Mouse (Mus musculus) limb, embryonic 15.5 days (tissue): ENCODE measurements around the gene Kcnn4. TPM values are rescaled to one million over a fixed set of nuclear protein-coding genes. Genes with fewer than 3 reads are reported as not detected.

ENCODE experiments used
- ATAC-seq: fragments of 200-750 bp; cut with Nextera tagmentation; 2 replicates; pipeline ENCODE4 v1.8.0; 2017; ENCODE audit warnings: low read depth, moderate TSS enrichment; ENCODE audit not compliant: insufficient number of reproducible peaks, low FRiP score, low TSS enrichment
- H3K27ac ChIP-seq: fragments of 300-500 bp; sonication (generic); 2 replicates; pipeline ENCODE4 v1.5.1; 2015; ENCODE audit warnings: moderate library complexity, mild to moderate bottlenecking, inconsistent platforms
- H3K27me3 ChIP-seq: fragments of 300-500 bp; sonication (generic); 2 replicates; pipeline ENCODE4 v1.6.1; 2015; ENCODE audit warnings: inconsistent platforms
- H3K36me3 ChIP-seq: fragments of 300-500 bp; sonication (generic); 2 replicates; pipeline ENCODE4 v1.6.1; 2015; ENCODE audit warnings: inconsistent platforms
- H3K4me1 ChIP-seq: fragments of 300-500 bp; sonication (generic); 2 replicates; pipeline ENCODE4 v1.6.1; 2015; ENCODE audit warnings: inconsistent platforms
- H3K4me2 ChIP-seq: fragments of 300-500 bp; sonication (generic); 2 replicates; pipeline ENCODE4 v1.6.1; 2015; ENCODE audit warnings: mild to moderate bottlenecking, inconsistent platforms
- H3K4me3 ChIP-seq: fragments of 300-500 bp; sonication (generic); 2 replicates; pipeline ENCODE4 v1.5.1; 2015; ENCODE audit warnings: mild to moderate bottlenecking, inconsistent platforms
- H3K9ac ChIP-seq: fragments of 300-500 bp; sonication (generic); 2 replicates; pipeline ENCODE4 v1.6.1; 2015; ENCODE audit warnings: inconsistent platforms
- H3K9me3 ChIP-seq: fragments of 300-500 bp; sonication (generic); 2 replicates; pipeline ENCODE4 v1.6.1; 2016; ENCODE audit warnings: inconsistent platforms
- WGBS: fragments of 180-500 bp; shearing (Covaris S2); methylation state at CpG from one replicate; pipeline ENCODE4 v1.1.7; 2015; 5-methylcytosine and 5-hydroxymethylcytosine counted together
- microRNA-seq: library from miRNA; unstranded; fragments of <30 nt; microRNA quantifications from one replicate; pipeline ENCODE4, GENCODE M21; 2016
- polyA plus RNA-seq: library from polyadenylated mRNA; unstranded; fragments of >200 nt; fragmentation: Nextera tagmentation; extraction: Ambion mirVana; gene quantifications from 2 replicates; pipeline ENCODE4 v1.2.1, GENCODE M21; 2015

The Kcnn4 gene
- polyA plus RNA-seq, 1 experiment from 2014 or later, result 3.0 TPM

- no peak for ATAC-seq
- Histone ChIP-seq H3K9me3 (no peaks in the 10 kb centered on the region; the same call in 1 of the 2 replicates), H3K4me3 (no peak overlapping the region), H3K4me2 (no peak overlapping the region), H3K27ac (no peak overlapping the region), H3K4me1 (0 out of 2 replicates have a peak, but pooled peaks cover 2% of the 10 kb centered on the region), H3K36me3 (no peaks in the 10 kb centered on the region), H3K27me3 (peaks cover 22% of the 10 kb centered on the region), H3K9ac (no peak overlapping the region)
- WGBS, result 74% methylated on average over 5 of the region's 5 CpGs
Measured at GRCm38 (mm10) chr7:24435305-24435704, 65.2 kb downstream of the Kcnn4 start.

Small RNAs within 50 kb of the gene (microRNA-seq; reads per million reads assigned to microRNA genes)
- gene Gm27592, result not detected

Other genes with a start within 250 kb of the Kcnn4 start
- 16.9 and 19.7 TPM in 2 replicates for gene Zfp235, start 236.1 kb upstream of the Kcnn4 start, polyA plus RNA-seq
- gene Zfp114, start 195.2 kb upstream of the Kcnn4 start, polyA plus RNA-seq, result 5.2 and 6.1 TPM in 2 replicates
- 10.4 and 11.7 TPM in 2 replicates for gene Zfp111, start 158.8 kb upstream of the Kcnn4 start, polyA plus RNA-seq
- 4.7 and 5.1 TPM in 2 replicates for gene Zfp109, start 132.7 kb upstream of the Kcnn4 start, polyA plus RNA-seq
- 5.5 and 6.1 TPM in 2 replicates for gene Zfp108, start 115.5 kb upstream of the Kcnn4 start, polyA plus RNA-seq
- 9.1 and 10.2 TPM in 2 replicates for gene Zfp93, start 99.8 kb upstream of the Kcnn4 start, polyA plus RNA-seq
- gene Zfp61, start 69.0 kb upstream of the Kcnn4 start, polyA plus RNA-seq, result 39.6 and 49.2 TPM in 2 replicates
- gene Zfp94, start 53.6 kb upstream of the Kcnn4 start, polyA plus RNA-seq, result 12.2 and 12.8 TPM in 2 replicates
- gene Tescl, start 36.3 kb upstream of the Kcnn4 start, polyA plus RNA-seq, result not detected in 2 replicates
- gene Lypd5, start 21.1 kb upstream of the Kcnn4 start, polyA plus RNA-seq, result 55.8 and 59.7 TPM in 2 replicates
- gene Smg9, start 29.4 kb downstream of the Kcnn4 start, polyA plus RNA-seq, result 23.2 and 23.6 TPM in 2 replicates
- 0.17 TPM in 1 of 2 replicates, not detected in the other for gene Irgc1, start 82.0 kb downstream of the Kcnn4 start, polyA plus RNA-seq
- 8.1 and 10.1 TPM in 2 replicates for gene Plaur, start 92.2 kb downstream of the Kcnn4 start, polyA plus RNA-seq
- gene Cadm4, start 111.8 kb downstream of the Kcnn4 start, polyA plus RNA-seq, result 5.0 and 6.3 TPM in 2 replicates
- gene Zfp428, start 136.7 kb downstream of the Kcnn4 start, polyA plus RNA-seq, result 40.8 and 44.3 TPM in 2 replicates
- gene AC161166.1, start 142.2 kb downstream of the Kcnn4 start, polyA plus RNA-seq, result 0.32 TPM in 2 replicates
- gene Irgq, start 160.4 kb downstream of the Kcnn4 start, polyA plus RNA-seq, result 8.2 and 8.3 TPM in 2 replicates
- gene Pinlyp, start 175.9 kb downstream of the Kcnn4 start, polyA plus RNA-seq, result 5.1 and 7.8 TPM in 2 replicates
- 110 and 125 TPM in 2 replicates for gene Xrcc1, start 176.0 kb downstream of the Kcnn4 start, polyA plus RNA-seq
- gene Ethe1, start 217.3 kb downstream of the Kcnn4 start, polyA plus RNA-seq, result 28.0 and 28.7 TPM in 2 replicates
- gene Zfp575, start 217.4 kb downstream of the Kcnn4 start, polyA plus RNA-seq, result 5.2 and 6.4 TPM in 2 replicates
- 1.4 and 1.7 TPM in 2 replicates for gene Phldb3, start 240.5 kb downstream of the Kcnn4 start, polyA plus RNA-seq